In the genomic region with DNA sequence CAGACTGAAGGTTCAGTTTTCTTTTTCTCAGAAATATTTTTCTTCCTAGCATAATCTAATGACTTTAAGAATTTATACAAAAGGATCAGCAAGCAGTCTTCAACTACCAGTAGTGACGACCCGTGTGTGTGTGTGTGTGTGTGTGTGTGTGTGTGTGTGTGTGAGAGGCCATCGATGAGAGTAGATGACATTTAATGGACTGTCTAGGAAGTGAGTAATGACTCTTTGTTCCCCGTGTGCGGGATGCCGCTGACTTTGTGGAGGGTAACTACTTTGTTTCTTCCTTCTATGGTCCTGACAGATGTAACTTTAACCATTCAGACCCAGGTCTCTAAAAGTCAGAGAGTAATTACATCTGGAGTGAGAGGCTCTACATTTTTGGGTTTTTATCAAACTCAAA, we compare ENCODE assay signal across 9 mouse cellular contexts. TPM values are rescaled to one million over a fixed set of nuclear protein-coding genes. Genes with fewer than 3 reads are reported as not detected.
A peak's percentile ranks its signal among the peaks of the same experiment; 100 is the strongest.
DNase-seq lines count a peak whose midpoint lies in the region; ATAC-seq and TF ChIP-seq lines count a peak whose summit lies in the region.
"Had no signal": no experiment of that assay in that cellular context is flagged by ENCODE, and none has a peak within 500 bp of the region (broad histone marks: within the 10 kb centered on the region; RNA-seq: fewer than 3 reads in every experiment).

No protein-coding gene starts in this region.

- H3K36me3 ChIP-seq in heart, embryonic 14.5 days (ENCODE audit: control insufficient read depth, insufficient read depth, low read length): no peaks in the 10 kb centered on the region
- H3K36me3 ChIP-seq in heart, adult 2 months (ENCODE audit: control insufficient read depth, insufficient read depth, low read length): no peaks in the 10 kb centered on the region
- no peaks in the 10 kb centered on the region for H3K36me3 ChIP-seq in hindbrain, embryonic 12.5 days
- H3K36me3 ChIP-seq in midbrain, embryonic 12.5 days: no peaks in the 10 kb centered on the region

- ATAC-seq in heart, embryonic 14.5 days (ENCODE audit: insufficient number of reproducible peaks, insufficient read depth, low FRiP score, low read depth): no peak
- ATAC-seq in hindbrain, embryonic 12.5 days (ENCODE audit: low FRiP score): no peak
- ATAC-seq in midbrain, embryonic 12.5 days (ENCODE audit: low FRiP score, low read depth): no peak

- H3K4me1 ChIP-seq in heart, embryonic 14.5 days (ENCODE audit: control insufficient read depth in 2 of 2, insufficient read depth in 2 of 2, low read length in 2 of 2): peaks cover 0 to 15% of the 10 kb centered on the region in 2 experiments; a peak in 3 of 4 replicates
- H3K4me1 ChIP-seq in heart, adult 2 months (ENCODE audit: control insufficient read depth, insufficient read depth, low read length): peaks cover 1% of the 10 kb centered on the region
- peaks cover 33% of the 10 kb centered on the region for H3K4me1 ChIP-seq in bone marrow macrophage, adult 2 months (ENCODE audit: control insufficient read depth, insufficient read depth, low read length)
- H3K4me1 ChIP-seq in hindbrain, embryonic 12.5 days: peaks cover 15% of the 10 kb centered on the region
- peaks cover 15% of the 10 kb centered on the region for H3K4me1 ChIP-seq in midbrain, embryonic 12.5 days

- 59% methylated on average over 6 of the region's 6 CpGs for WGBS in heart, embryonic 14.5 days
- WGBS in heart, adult 2 months: 50% methylated on average over 6 of the region's 6 CpGs
- WGBS in hindbrain, embryonic 12.5 days: 34% methylated on average over 6 of the region's 6 CpGs
- WGBS in midbrain, embryonic 12.5 days: 58% methylated on average over 6 of the region's 6 CpGs

- H3K4me2 ChIP-seq in heart, embryonic 14.5 days (ENCODE audit: low read length): peak overlapping the region; percentile 90
- H3K4me2 ChIP-seq in hindbrain, embryonic 12.5 days (replicated peaks): peak overlapping the region; percentile 78
- H3K4me2 ChIP-seq in midbrain, embryonic 12.5 days (replicated peaks): peak overlapping the region; percentile 89

- TF ChIP-seq EP300 in heart, adult 2 months (IDR thresholded peaks at IDR 0.05; ENCODE audit: insufficient read depth, low read depth, low read length): no peak

- H3K79me2 ChIP-seq in heart, adult 2 months (replicated peaks; ENCODE audit: control insufficient read depth, insufficient read depth, low read length): no peaks in the 10 kb centered on the region

- H3K27ac ChIP-seq in heart, embryonic 14.5 days (replicated peaks in 1 of 2; ENCODE audit: control insufficient read depth in 1 of 2, insufficient read depth in 1 of 2, low read depth in 2 of 2, low read length in 2 of 2): no peak overlapping the region
- no peak overlapping the region for H3K27ac ChIP-seq in heart, adult 2 months
- no peak overlapping the region for H3K27ac ChIP-seq in bone marrow macrophage, adult 2 months (ENCODE audit: insufficient read depth, low read depth, low read length)
- peak overlapping the region; percentile 18; the same call in 1 of the 2 replicates for H3K27ac ChIP-seq in hindbrain, embryonic 12.5 days
- H3K27ac ChIP-seq in midbrain, embryonic 12.5 days (replicated peaks): no peak overlapping the region

- no peak for TF ChIP-seq POLR2A in heart, adult 2 months (IDR thresholded peaks at IDR 0.05; ENCODE audit: insufficient read depth, low read depth, low read length)
- TF ChIP-seq POLR2A in bone marrow macrophage, adult 2 months (IDR thresholded peaks at IDR 0.05; ENCODE audit: borderline replicate concordance, low read depth, low read length): no peak

- intact Hi-C loops in heart, adult 2 months (cut with DNase I): loop anchor here (5.0 kb wide), 4 partner anchors 69 to 344 kb away; a partner anchor contains a TSS

- 0 out of 2 replicates have a peak, but pooled peaks cover 3% of the 10 kb centered on the region for H3K27me3 ChIP-seq in heart, embryonic 14.5 days (ENCODE audit: control insufficient read depth, insufficient read depth, low read length)
- no peaks in the 10 kb centered on the region for H3K27me3 ChIP-seq in heart, adult 2 months (ENCODE audit: control insufficient read depth, insufficient read depth, low read length)
- H3K27me3 ChIP-seq in hindbrain, embryonic 12.5 days: no peaks in the 10 kb centered on the region
- peaks cover 13% of the 10 kb centered on the region for H3K27me3 ChIP-seq in midbrain, embryonic 12.5 days

- H3K9ac ChIP-seq in heart, embryonic 14.5 days (ENCODE audit: low read length): peak overlapping the region; percentile 85
- no peak overlapping the region for H3K9ac ChIP-seq in heart, adult 2 months (ENCODE audit: low read depth, low read length)
- peak overlapping the region; percentile 93 for H3K9ac ChIP-seq in hindbrain, embryonic 12.5 days
- no peak overlapping the region for H3K9ac ChIP-seq in midbrain, embryonic 12.5 days (replicated peaks)

- no peak for DNase-seq in heart, adult 2 months
- no peak for DNase-seq in T-cell, adult 2 months (ENCODE audit: low spot score)
- no peak for DNase-seq in thymus, adult 18-20 months
- no peak for DNase-seq in cerebellum, adult 11 months
- DNase-seq: right cerebral cortex, postnatal 4 days had no signal

- H3K9me3 ChIP-seq in heart, embryonic 14.5 days (ENCODE audit: control insufficient read depth, low read length): no peaks in the 10 kb centered on the region
- no peaks in the 10 kb centered on the region for H3K9me3 ChIP-seq in hindbrain, embryonic 12.5 days (replicated peaks)
- H3K9me3 ChIP-seq in midbrain, embryonic 12.5 days: no peaks in the 10 kb centered on the region

- no peak for TF ChIP-seq CTCF in heart, adult 2 months (IDR thresholded peaks at IDR 0.05)
- TF ChIP-seq CTCF in bone marrow macrophage, adult 2 months (IDR thresholded peaks at IDR 0.05; ENCODE audit: low read depth, low read length): no peak

- peak overlapping the region in 1 of 2 experiments; percentile 89; a peak in 3 of 4 replicates for H3K4me3 ChIP-seq in heart, embryonic 14.5 days (ENCODE audit: control insufficient read depth in 1 of 2, insufficient read depth in 1 of 2, low read depth in 1 of 2, low read length in 2 of 2)
- H3K4me3 ChIP-seq in heart, adult 2 months: no peak overlapping the region
- peak overlapping the region; percentile 98 for H3K4me3 ChIP-seq in bone marrow macrophage, adult 2 months (ENCODE audit: insufficient read depth, low read length)
- H3K4me3 ChIP-seq in hindbrain, embryonic 12.5 days: peak overlapping the region; percentile 84
- H3K4me3 ChIP-seq in midbrain, embryonic 12.5 days: peak overlapping the region; percentile 81

RNA-seq across cellular contexts. Expression of a gene that starts 2.3 kb away (rescaled TPM):
- polyA plus RNA-seq in heart, embryonic 14.5 days (2014; fragmentation: Nextera tagmentation; extraction: Ambion mirVana): 32.0 and 34.4 TPM in 2 replicates
- total RNA-seq in heart, adult 2 months (2021): 1 to 10 TPM; 8.7 to 9.6 TPM
- polyA plus RNA-seq in heart, adult 2 months (2012; rRNA removed): 2.1 and 3.5 TPM in 2 replicates
- 33.7 and 34.3 TPM in 2 replicates for polyA plus RNA-seq in bone marrow macrophage, adult 2 months (2012; ENCODE audit: insufficient read depth, insufficient read length, missing spikeins)
- polyA plus RNA-seq in hindbrain, embryonic 12.5 days (2016; fragmentation: Nextera tagmentation; extraction: Ambion mirVana): 61.2 and 80.7 TPM in 2 replicates
- 36.2 and 37.0 TPM in 2 replicates for polyA plus RNA-seq in midbrain, embryonic 12.5 days (2016; fragmentation: Nextera tagmentation; extraction: Ambion mirVana)

Comparison
In these comparisons a context has a peak if more than half of its experiments do, and no peak if none do; other contexts are left out.
1. H3K9ac ChIP-seq: peak in heart, embryonic 14.5 days (single experiment) and hindbrain, embryonic 12.5 days (single experiment); none in heart, adult 2 months (single experiment) and midbrain, embryonic 12.5 days (single experiment).
2. Peak in every context shown above with its lines, with median percentiles within 50 percentile points of each other: H3K4me2 ChIP-seq.